Mouse (Mus musculus): Measurements from ENCODE around the gene Steap4. TPM values are rescaled to one million over a fixed set of nuclear protein-coding genes. Genes with fewer than 3 reads are reported as not detected.
"Not testable (repeated sequence)": the region's sequence is repeated elsewhere in the genome, so short reads cannot be mapped to it uniquely, and the experiment has no call there.

Gene Steap4
- total RNA-seq, 2 experiments from 2014 or later = 0.07 TPM; not detected in 1

DNA sequence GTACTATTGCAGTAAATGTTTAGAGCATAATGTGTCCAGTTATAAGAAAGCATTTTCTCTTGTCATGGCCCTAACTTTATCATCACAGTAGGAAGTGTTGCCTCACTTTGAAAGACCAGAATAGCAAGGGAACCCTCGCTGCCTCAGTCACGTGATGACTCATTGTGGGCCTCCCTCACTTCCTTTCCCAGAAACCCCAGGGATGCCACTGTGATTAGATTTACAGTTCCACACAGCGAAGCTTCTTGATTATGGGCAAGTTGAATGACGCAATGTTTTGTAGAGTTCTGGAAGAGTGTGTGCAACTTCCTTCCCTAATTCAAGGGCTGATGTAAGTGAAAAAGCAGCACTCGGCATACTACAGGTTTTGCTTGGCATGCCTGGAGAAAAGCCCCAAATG lies 20.3 kb downstream of the Steap4 start:
- no peak for ATAC-seq (replicated peaks; ENCODE audit: low FRiP score, low TSS enrichment, poor library complexity, severe bottlenecking)

GRCm38 (mm10) chr5:7987962-7988361 lies 27.7 kb downstream of the Steap4 start:
- no peak for ATAC-seq (replicated peaks; ENCODE audit: low FRiP score, low TSS enrichment, poor library complexity, severe bottlenecking)

DNA sequence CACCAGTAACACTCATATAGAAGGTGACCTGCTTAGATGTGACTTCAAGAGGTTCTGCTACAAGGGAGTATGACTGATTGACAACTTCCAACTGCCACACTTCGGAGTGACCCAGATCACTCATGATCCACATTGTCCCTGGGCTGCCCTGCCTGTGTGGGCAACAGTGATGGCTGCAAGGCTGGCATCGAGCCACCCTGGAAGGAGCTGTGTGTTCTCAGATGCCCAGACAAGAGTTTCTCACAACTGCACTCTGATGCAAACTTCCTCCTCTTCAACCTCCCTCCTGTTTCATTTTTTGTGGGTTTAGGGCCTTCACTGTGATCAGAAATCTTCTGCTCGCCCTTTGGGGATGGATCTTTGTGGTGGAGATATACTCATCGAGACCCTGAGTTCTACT lies 28.2 kb downstream of the Steap4 start:
- ATAC-seq (replicated peaks; ENCODE audit: low FRiP score, low TSS enrichment, poor library complexity, severe bottlenecking) = no peak

GRCm38 (mm10) chr5:7991631-7992030 lies 31.4 kb downstream of the Steap4 start:
- ATAC-seq (replicated peaks; ENCODE audit: low FRiP score, low TSS enrichment, poor library complexity, severe bottlenecking) = not testable (repeated sequence)

- no peak for ATAC-seq (replicated peaks; ENCODE audit: low FRiP score, low TSS enrichment, poor library complexity, severe bottlenecking)
Measured at GRCm38 (mm10) chr5:7993766-7994165, 33.5 kb downstream of the Steap4 start.

DNA sequence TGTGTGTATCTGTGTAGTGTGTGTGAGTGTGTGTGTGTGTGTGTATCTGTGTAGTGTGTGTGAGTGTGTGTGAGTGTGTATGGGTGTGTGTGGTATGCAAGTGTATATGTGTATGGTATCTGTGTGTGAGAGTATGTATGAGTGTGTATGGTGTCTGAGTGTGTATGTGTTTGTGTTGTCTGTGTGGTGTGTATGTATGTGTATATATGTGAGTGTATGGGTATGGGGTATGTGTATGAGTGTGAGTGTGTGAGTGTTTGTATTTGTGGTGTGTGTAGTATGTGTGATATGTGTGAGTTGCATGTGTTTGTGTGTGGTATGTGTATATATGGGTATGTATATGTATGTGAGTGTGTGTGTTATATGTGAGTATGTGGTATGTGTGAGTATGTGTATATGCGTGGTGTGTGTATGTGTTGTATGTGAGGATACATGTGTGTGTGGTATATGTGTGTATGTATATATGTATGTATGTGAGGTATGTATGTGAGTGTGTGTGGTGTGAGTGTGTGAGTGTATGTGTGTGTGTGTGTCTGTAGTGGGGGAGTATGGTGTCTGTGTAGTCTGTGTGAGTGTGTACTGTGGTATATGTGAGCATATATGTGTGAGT lies 35.1 kb downstream of the Steap4 start:
- no peak for ATAC-seq (replicated peaks; ENCODE audit: low FRiP score, low TSS enrichment, poor library complexity, severe bottlenecking)

DNA sequence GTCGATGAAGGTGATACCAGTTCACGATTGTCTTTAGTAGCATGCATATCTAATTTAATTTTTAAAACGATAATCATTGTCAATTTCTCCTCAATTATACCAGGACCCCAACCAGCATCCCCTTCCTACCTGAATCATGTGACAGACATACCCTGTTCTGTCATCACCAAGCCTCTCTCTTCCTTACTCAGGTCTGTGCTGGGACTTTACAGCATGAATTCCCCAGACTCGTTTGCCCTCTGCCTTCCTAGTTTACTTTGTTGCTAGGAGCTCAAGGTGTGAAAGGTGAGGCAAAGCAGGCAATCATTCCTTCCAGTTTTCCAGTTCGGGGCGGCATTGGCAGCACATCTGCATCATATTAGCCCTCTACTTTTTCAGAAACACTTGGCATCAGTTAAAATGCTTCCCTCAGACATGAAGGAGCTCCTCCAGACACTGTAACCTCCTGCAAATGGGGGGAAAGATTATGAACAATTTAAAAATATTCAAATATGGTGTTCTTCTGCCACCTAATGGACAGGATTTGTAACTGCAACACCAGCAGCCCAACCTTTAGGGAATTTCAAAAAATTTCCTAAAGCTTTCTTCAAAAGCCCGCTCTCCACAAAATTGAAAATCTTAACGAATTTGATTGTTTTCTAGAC lies 36.3 kb downstream of the Steap4 start:
- 0 out of 2 replicates have a peak, but pooled peaks have one; percentile 57 for ATAC-seq (replicated peaks; ENCODE audit: low FRiP score, low TSS enrichment, poor library complexity, severe bottlenecking)

- ATAC-seq (replicated peaks; ENCODE audit: low FRiP score, low TSS enrichment, poor library complexity, severe bottlenecking) = no peak
Measured at GRCm38 (mm10) chr5:7997086-7997485, 36.8 kb downstream of the Steap4 start.

GRCm38 (mm10) chr5:8000466-8000865 lies 40.2 kb downstream of the Steap4 start:
- no peak for ATAC-seq (replicated peaks; ENCODE audit: low FRiP score, low TSS enrichment, poor library complexity, severe bottlenecking)

DNA sequence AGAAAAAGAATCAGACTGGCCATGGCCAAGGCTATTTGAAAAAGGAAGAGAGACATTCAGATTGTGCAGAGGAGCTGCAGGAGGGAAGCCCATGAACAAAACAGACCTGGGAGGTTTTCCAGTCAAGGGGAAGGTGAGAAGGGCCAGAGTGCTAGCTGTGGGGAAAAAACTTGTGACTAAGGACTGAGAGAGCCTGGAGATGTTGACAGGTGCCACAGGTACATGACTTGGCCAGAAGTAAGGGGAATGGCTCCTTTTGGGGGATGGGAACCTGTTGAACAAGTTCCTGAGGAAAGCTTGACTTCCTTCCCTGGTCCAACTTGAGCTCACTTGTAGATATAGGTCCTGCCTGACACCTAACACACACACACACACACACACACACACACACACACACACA lies 42.6 kb downstream of the Steap4 start:
- no peak for ATAC-seq (replicated peaks; ENCODE audit: low FRiP score, low TSS enrichment, poor library complexity, severe bottlenecking)

DNA sequence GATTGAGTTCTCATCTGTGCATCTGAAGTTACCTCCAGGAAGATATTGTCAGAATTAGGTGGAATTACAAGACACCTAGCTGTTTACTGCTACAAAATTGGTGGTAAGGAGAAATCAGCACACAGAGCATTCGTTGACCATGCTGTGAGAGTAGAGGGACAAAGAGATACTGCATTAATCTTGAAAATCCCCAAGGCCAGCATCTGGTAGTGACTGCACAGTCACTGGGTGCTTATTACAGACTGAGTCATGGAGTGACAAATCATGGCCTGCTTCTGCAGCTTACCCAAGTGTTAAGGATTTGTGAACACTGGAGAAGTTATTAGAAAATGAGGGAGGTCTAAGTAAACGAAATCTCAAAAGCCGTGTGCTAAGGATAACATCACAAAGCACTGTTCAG lies 53.0 kb downstream of the Steap4 start:
- no peak for ATAC-seq (replicated peaks; ENCODE audit: low FRiP score, low TSS enrichment, poor library complexity, severe bottlenecking)

Other genes with a start within 250 kb of the Steap4 start
- 184 and 190 TPM in 2 replicates for gene Sri, start 85.6 kb downstream of the Steap4 start, total RNA-seq (2014; fragmentation: Nextera tagmentation)
- 101 and 117 TPM in 2 replicates for gene Sri, start 85.6 kb downstream of the Steap4 start, total RNA-seq (2017)